Mouse (Mus musculus) neural tube, embryonic 14.5 days (tissue): ENCODE results near the gene Cdca7. TPM values are rescaled to one million over a fixed set of nuclear protein-coding genes. Genes with fewer than 3 reads are reported as not detected.

Experiments
- ATAC-seq: fragments of 200-750 bp; cut with Nextera tagmentation; 2 replicates; pipeline ENCODE4 v1.8.0; 2017; ENCODE audit warnings: low read depth, mild to moderate bottlenecking, moderate TSS enrichment, moderate library complexity
- H3K27ac ChIP-seq: fragments of 300-500 bp; sonication (generic); 2 replicates; pipeline ENCODE4 v1.5.1; 2014; ENCODE audit warnings: low read depth, mild to moderate bottlenecking, control low read depth, low read length, moderate library complexity, mixed read lengths
- H3K27me3 ChIP-seq: fragments of 300-500 bp; sonication (generic); 2 replicates; pipeline ENCODE4 v1.6.1; 2014; ENCODE audit warnings: low read length; ENCODE audit not compliant: control insufficient read depth, insufficient read depth
- H3K36me3 ChIP-seq: fragments of 300-500 bp; sonication (generic); 2 replicates; pipeline ENCODE4 v1.6.1; 2014; ENCODE audit warnings: low read length, mixed read lengths; ENCODE audit not compliant: control insufficient read depth, insufficient read depth
- H3K4me1 ChIP-seq: fragments of 300-500 bp; sonication (generic); 2 replicates; pipeline ENCODE4 v1.6.1; 2014; ENCODE audit warnings: low read length; ENCODE audit not compliant: control insufficient read depth, insufficient read depth
- H3K4me2 ChIP-seq: fragments of 300-500 bp; sonication (generic); 2 replicates; pipeline ENCODE4 v1.6.1; 2014; ENCODE audit warnings: mild to moderate bottlenecking, low read depth, low read length, control low read depth
- H3K4me3 ChIP-seq: fragments of 300-500 bp; sonication (generic); 2 replicates; pipeline ENCODE4 v1.5.1; 2014; ENCODE audit warnings: low read depth, low read length, control low read depth, mixed read lengths
- H3K9ac ChIP-seq: fragments of 300-500 bp; sonication (generic); replicated peaks from 2 replicates; pipeline ENCODE4 v1.6.1; 2014; ENCODE audit warnings: low read depth, mild to moderate bottlenecking, control low read depth, low read length, mixed read lengths
- H3K9me3 ChIP-seq: fragments of 300-500 bp; sonication (generic); 2 replicates; pipeline ENCODE4 v1.6.1; 2016; ENCODE audit warnings: low read length; ENCODE audit not compliant: control insufficient read depth
- WGBS: fragments of 180-500 bp; shearing (Covaris S2); extraction: QIAGEN DNeasy Blood & Tissue Kit; methylation state at CpG from one replicate; pipeline ENCODE4 v1.1.7; 2014; 5-methylcytosine and 5-hydroxymethylcytosine counted together
- polyA plus RNA-seq: library from polyadenylated mRNA; unstranded; fragments of >200 nt; fragmentation: Nextera tagmentation; extraction: Ambion mirVana; gene quantifications from 2 replicates; pipeline ENCODE4 v1.2.1, GENCODE M21; 2014

The Cdca7 gene
- polyA plus RNA-seq, 1 experiment from 2014 or later = 12.8 TPM

GRCm38 (mm10) chr2:72453563-72453962 is 22.4 kb upstream of the Cdca7 start:
- ATAC-seq = no peak
- no peaks in the 10 kb centered on the region for H3K36me3 ChIP-seq
- no peaks in the 10 kb centered on the region for H3K9me3 ChIP-seq
- H3K27me3 ChIP-seq = no peaks in the 10 kb centered on the region
- 54% methylated on average over 3 of the region's 3 CpGs for WGBS
- no peak overlapping the region for H3K4me2 ChIP-seq
- H3K4me1 ChIP-seq = no peaks in the 10 kb centered on the region
- H3K9ac ChIP-seq = no peak overlapping the region
- H3K4me3 ChIP-seq = no peak overlapping the region
- H3K27ac ChIP-seq = no peak overlapping the region

DNA sequence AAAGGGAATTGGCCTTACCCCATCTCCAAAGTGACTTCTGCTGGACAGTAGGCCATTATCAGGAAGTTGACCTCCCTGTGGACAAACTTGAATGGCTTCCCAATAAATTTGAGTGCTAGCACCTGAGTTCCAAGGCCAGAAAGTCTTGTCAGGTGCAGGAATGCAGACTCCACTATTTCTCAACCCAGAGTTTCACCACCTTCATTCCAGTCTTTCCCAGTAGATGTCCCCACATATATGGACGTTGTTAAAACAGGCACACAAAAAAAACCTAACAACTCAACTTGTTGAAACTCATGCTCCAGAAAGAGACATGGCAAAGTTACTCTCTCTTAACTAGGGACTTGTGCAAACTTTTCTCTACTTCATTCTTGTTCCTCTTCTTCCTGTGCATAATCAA is 19.8 kb upstream of the Cdca7 start:
- ATAC-seq = no peak
- Histone ChIP-seq H3K36me3 (no peaks in the 10 kb centered on the region), H3K4me1 (no peaks in the 10 kb centered on the region), H3K4me3 (no peak overlapping the region), H3K4me2 (no peak overlapping the region), H3K27me3 (no peaks in the 10 kb centered on the region), H3K9me3 (no peaks in the 10 kb centered on the region), H3K27ac (no peak overlapping the region), H3K9ac (no peak overlapping the region)
- WGBS = 76% methylated on average over 1 of the region's 1 CpGs

GRCm38 (mm10) chr2:72464376-72465014 is 11.5 kb upstream of the Cdca7 start:
- Histone ChIP-seq H3K9me3 (no peaks in the 10 kb centered on the region), H3K4me1 (no peaks in the 10 kb centered on the region), H3K4me2 (no peak overlapping the region), H3K4me3 (no peak overlapping the region), H3K36me3 (no peaks in the 10 kb centered on the region), H3K9ac (no peak overlapping the region), H3K27me3 (no peaks in the 10 kb centered on the region), H3K27ac (no peak overlapping the region)
- ATAC-seq = no peak
- 30% methylated on average over 7 of the region's 7 CpGs for WGBS

DNA sequence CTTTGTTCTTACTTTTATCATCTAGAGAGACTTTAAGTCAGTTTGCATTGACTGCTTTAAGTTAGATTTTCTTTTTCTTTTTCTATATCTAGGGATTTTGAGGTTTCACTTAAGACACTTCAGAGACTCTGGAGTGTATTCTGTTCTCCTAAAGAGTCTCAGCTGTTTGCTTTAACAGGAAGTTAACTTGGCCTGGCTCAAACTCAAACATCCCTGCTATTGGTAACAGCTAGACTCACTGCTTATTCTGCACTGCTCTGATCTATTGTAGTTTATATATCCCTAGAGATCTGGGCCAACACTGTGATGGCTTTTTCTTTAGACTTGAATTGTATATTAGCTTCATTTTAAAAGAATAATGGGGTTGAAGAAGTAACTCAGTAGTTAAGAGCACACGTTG is 8.4 kb upstream of the Cdca7 start:
- 80% methylated on average over 1 of the region's 1 CpGs for WGBS
- no peaks in the 10 kb centered on the region for H3K4me1 ChIP-seq

GRCm38 (mm10) chr2:72471415-72472070 is 4.4 kb upstream of the Cdca7 start:
- Histone ChIP-seq H3K9me3 (no peaks in the 10 kb centered on the region), H3K4me3 (no peak overlapping the region), H3K27ac (no peak overlapping the region), H3K4me2 (no peak overlapping the region), H3K27me3 (no peaks in the 10 kb centered on the region), H3K36me3 (no peaks in the 10 kb centered on the region), H3K4me1 (0 out of 2 replicates have a peak, but pooled peaks cover 3% of the 10 kb centered on the region), H3K9ac (no peak overlapping the region)
- WGBS = 73% methylated on average over 16 of the region's 16 CpGs
- ATAC-seq = no peak

More for the DNA sequence above, 8.4 kb upstream of the Cdca7 start:
- Histone ChIP-seq H3K9ac (no peak overlapping the region), H3K27ac (no peak overlapping the region), H3K4me3 (no peak overlapping the region), H3K4me2 (no peak overlapping the region), H3K27me3 (no peaks in the 10 kb centered on the region), H3K36me3 (no peaks in the 10 kb centered on the region), H3K9me3 (no peaks in the 10 kb centered on the region)
- ATAC-seq = no peak

DNA sequence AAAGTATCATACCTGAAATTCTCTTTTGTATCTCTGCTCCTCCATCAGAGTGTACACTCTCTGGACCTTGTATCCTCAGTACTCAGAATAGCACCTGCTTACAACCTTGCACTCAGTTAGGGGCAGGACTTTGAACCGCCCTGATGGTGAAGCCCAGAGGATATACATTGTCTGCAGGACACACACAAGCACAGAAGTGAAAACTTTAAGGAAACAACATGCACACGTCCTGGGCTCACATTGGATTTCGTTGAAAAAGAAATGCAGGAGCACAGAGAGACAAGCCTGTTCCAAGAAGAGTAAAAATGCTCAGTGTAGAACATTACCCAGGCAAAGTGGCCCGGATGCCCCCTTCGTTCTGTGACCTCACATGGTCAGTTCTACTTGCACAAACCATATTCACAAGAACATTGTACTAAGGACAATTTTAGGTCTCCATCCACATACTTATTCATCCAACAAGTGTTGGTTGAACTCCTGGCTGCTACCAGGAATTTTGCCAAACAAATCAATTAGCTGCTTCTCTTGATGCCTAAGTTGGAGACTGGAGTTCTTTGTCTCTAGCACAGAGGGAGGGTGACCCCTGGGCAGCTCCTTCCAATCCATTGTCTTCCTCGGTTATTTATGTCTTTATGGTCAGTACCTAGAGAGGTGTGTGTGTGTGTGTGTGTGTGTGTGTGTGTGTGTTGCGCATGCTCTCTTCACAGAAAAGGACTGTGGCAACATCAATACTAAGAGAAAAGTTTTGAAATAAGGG is 1.2 kb upstream of the Cdca7 start:
- no peaks in the 10 kb centered on the region for H3K9me3 ChIP-seq
- H3K4me3 ChIP-seq = no peak overlapping the region
- H3K27me3 ChIP-seq = no peaks in the 10 kb centered on the region
- no peak overlapping the region for H3K9ac ChIP-seq
- H3K4me1 ChIP-seq = 0 out of 2 replicates have a peak, but pooled peaks cover 3% of the 10 kb centered on the region
- 10% methylated on average over 7 of the region's 7 CpGs for whole genome bisulfite sequencing
- no peak for ATAC-seq
- H3K36me3 ChIP-seq = no peaks in the 10 kb centered on the region
- no peak overlapping the region for H3K4me2 ChIP-seq
- no peak overlapping the region for H3K27ac ChIP-seq

GRCm38 (mm10) chr2:72475423-72475796 is 549 bp upstream of the Cdca7 start:
- Histone ChIP-seq H3K4me3 (peak overlapping the region; percentile 67), H3K27ac (no peak overlapping the region), H3K9me3 (no peaks in the 10 kb centered on the region), H3K36me3 (no peaks in the 10 kb centered on the region), H3K9ac (0 out of 2 replicates have a peak overlapping the region, but pooled peaks have one; percentile 61), H3K4me1 (0 out of 2 replicates have a peak, but pooled peaks cover 3% of the 10 kb centered on the region), H3K4me2 (peak overlapping the region; percentile 96), H3K27me3 (no peaks in the 10 kb centered on the region)
- WGBS = 1% methylated on average over 7 of the region's 7 CpGs
- ATAC-seq = no peak

GRCm38 (mm10) chr2:72476486-72477211 is 690 bp downstream of the Cdca7 start:
- no peaks in the 10 kb centered on the region for H3K36me3 ChIP-seq
- peak overlapping the region; percentile 67 for H3K4me3 ChIP-seq
- ATAC-seq = peak; percentile 75

More at GRCm38 (mm10) chr2:72476486-72477211, 690 bp downstream of the Cdca7 start:
- H3K9ac ChIP-seq = peak overlapping the region; percentile 61
- H3K4me1 ChIP-seq = 0 out of 2 replicates have a peak, but pooled peaks cover 3% of the 10 kb centered on the region
- H3K4me2 ChIP-seq = peak overlapping the region; percentile 96
- no peaks in the 10 kb centered on the region for H3K9me3 ChIP-seq
- peak overlapping the region; percentile 39; the same call in 1 of the 2 replicates for H3K27ac ChIP-seq
- no peaks in the 10 kb centered on the region for H3K27me3 ChIP-seq
- under 1% methylated on average over 53 of the region's 53 CpGs for WGBS
